Mouse (Mus musculus) midbrain, embryonic 16.5 days (tissue): ENCODE measurements around the gene Nrarp. TPM values are rescaled to one million over a fixed set of nuclear protein-coding genes. Genes with fewer than 3 reads are reported as not detected.

Experiments used
- ATAC-seq: fragments of 200-750 bp; cut with Nextera tagmentation; 2 replicates; pipeline ENCODE4 v1.8.0; 2017; ENCODE audit warnings: moderate TSS enrichment
- H3K27ac ChIP-seq: fragments of 300-500 bp; sonication (generic); 2 replicates; pipeline ENCODE4 v1.5.1; 2014; ENCODE audit warnings: mild to moderate bottlenecking, low read length, mixed read lengths
- H3K27me3 ChIP-seq: fragments of 300-500 bp; sonication (generic); 2 replicates; pipeline ENCODE4 v1.6.1; 2014; ENCODE audit warnings: low read depth, low read length, mixed read lengths; ENCODE audit not compliant: control insufficient read depth, insufficient read depth
- H3K36me3 ChIP-seq: fragments of 300-500 bp; sonication (generic); 2 replicates; pipeline ENCODE4 v1.6.1; 2014; ENCODE audit warnings: mild to moderate bottlenecking, low read length, moderate library complexity, mixed read lengths; ENCODE audit not compliant: control insufficient read depth, insufficient read depth
- H3K4me1 ChIP-seq: fragments of 300-500 bp; sonication (generic); 2 replicates; pipeline ENCODE4 v1.6.1; 2014; ENCODE audit warnings: mild to moderate bottlenecking, low read length, mixed read lengths; ENCODE audit not compliant: control insufficient read depth, insufficient read depth
- H3K4me2 ChIP-seq: fragments of 300-500 bp; sonication (generic); 2 replicates; pipeline ENCODE4 v1.6.1; 2014; ENCODE audit warnings: mild to moderate bottlenecking, low read length, mixed read lengths
- H3K4me3 ChIP-seq: fragments of 300-500 bp; sonication (generic); 2 replicates; pipeline ENCODE4 v1.5.1; 2014; ENCODE audit warnings: low read depth, mild to moderate bottlenecking, low read length, moderate library complexity, mixed read lengths
- H3K9ac ChIP-seq: fragments of 300-500 bp; sonication (generic); 2 replicates; pipeline ENCODE4 v1.6.1; 2014; ENCODE audit warnings: low read depth, low read length, mixed read lengths
- H3K9me3 ChIP-seq: fragments of 300-500 bp; sonication (generic); replicated peaks from 2 replicates; pipeline ENCODE4 v1.6.1; 2014; ENCODE audit warnings: mild to moderate bottlenecking, low read length, mixed read lengths; ENCODE audit not compliant: control insufficient read depth, poor library complexity, severe bottlenecking
- WGBS: fragments of 180-500 bp; shearing (Covaris S2); extraction: QIAGEN DNeasy Blood & Tissue Kit; methylation state at CpG from one replicate; pipeline ENCODE4 v1.1.7; 2014; 5-methylcytosine and 5-hydroxymethylcytosine counted together
- polyA plus RNA-seq: library from polyadenylated mRNA; unstranded; fragments of >200 nt; fragmentation: Nextera tagmentation; extraction: Ambion mirVana; gene quantifications from 2 replicates; pipeline ENCODE4 v1.2.1, GENCODE M21; 2015

Nrarp gene
- polyA plus RNA-seq, 1 experiment from 2014 or later = 13.1 TPM

- Histone ChIP-seq H3K9ac (no peak within 1 kb of the TSS), H3K4me3 (no peak within 1 kb of the TSS), H3K4me2 (no peak within 1 kb of the TSS), H3K4me1 (no peaks in the 10 kb centered on the region; the same call in 1 of the 2 replicates), H3K9me3 (no peaks in the 10 kb centered on the region), H3K36me3 (peaks cover 17% of the 10 kb centered on the region), H3K27ac (no peak within 1 kb of the TSS), H3K27me3 (peaks cover 21% of the 10 kb centered on the region)
- no peak for ATAC-seq
- 11% methylated on average over 8 of the region's 8 CpGs for WGBS
Measured at GRCm38 (mm10) chr2:25196172-25196954, 15.8 kb downstream of the Nrarp start, which contains the start of gene Tor4a. Gene Tor4a (minus strand): TSS chr2:25196886.

GRCm38 (mm10) chr2:25197191-25197590, 16.6 kb downstream of the Nrarp start:
- Histone ChIP-seq H3K4me1 (no peaks in the 10 kb centered on the region; the same call in 1 of the 2 replicates), H3K9me3 (no peaks in the 10 kb centered on the region), H3K4me3 (no peak overlapping the region), H3K27ac (no peak overlapping the region), H3K4me2 (no peak overlapping the region), H3K9ac (no peak overlapping the region), H3K36me3 (peaks cover 17% of the 10 kb centered on the region), H3K27me3 (peaks cover 21% of the 10 kb centered on the region)
- no peak for ATAC-seq
- WGBS = 19% methylated on average over 2 of the region's 2 CpGs

- Histone ChIP-seq H3K27me3 (peaks cover 21% of the 10 kb centered on the region), H3K4me1 (no peaks in the 10 kb centered on the region; the same call in 1 of the 2 replicates), H3K4me2 (no peak overlapping the region), H3K27ac (no peak overlapping the region), H3K4me3 (no peak overlapping the region), H3K9me3 (no peaks in the 10 kb centered on the region), H3K9ac (no peak overlapping the region), H3K36me3 (peaks cover 22% of the 10 kb centered on the region)
- ATAC-seq = no peak
Measured at GRCm38 (mm10) chr2:25197946-25198345, 17.4 kb downstream of the Nrarp start.

GRCm38 (mm10) chr2:25200631-25201030, 20.1 kb downstream of the Nrarp start:
- H3K9ac ChIP-seq = no peak overlapping the region
- 93% methylated on average over 2 of the region's 2 CpGs for WGBS
- ATAC-seq = no peak

GRCm38 (mm10) chr2:25203631-25204214, 23.2 kb downstream of the Nrarp start:
- ATAC-seq = no peak
- Histone ChIP-seq H3K9ac (no peak overlapping the region), H3K27ac (no peak overlapping the region), H3K27me3 (no peaks in the 10 kb centered on the region), H3K9me3 (no peaks in the 10 kb centered on the region), H3K4me1 (peaks cover 13% of the 10 kb centered on the region; the same call in 1 of the 2 replicates), H3K36me3 (peaks cover 31% of the 10 kb centered on the region), H3K4me2 (no peak overlapping the region), H3K4me3 (no peak overlapping the region)
- 61% methylated on average over 4 of the region's 4 CpGs for WGBS

More at GRCm38 (mm10) chr2:25200631-25201030, 20.1 kb downstream of the Nrarp start:
- no peak overlapping the region for H3K4me2 ChIP-seq
- no peak overlapping the region for H3K4me3 ChIP-seq
- H3K36me3 ChIP-seq = peaks cover 31% of the 10 kb centered on the region
- peaks cover 13% of the 10 kb centered on the region for H3K27me3 ChIP-seq
- no peaks in the 10 kb centered on the region for H3K9me3 ChIP-seq
- H3K4me1 ChIP-seq = no peaks in the 10 kb centered on the region
- no peak overlapping the region for H3K27ac ChIP-seq

- Histone ChIP-seq H3K27ac (no peak overlapping the region), H3K9me3 (no peaks in the 10 kb centered on the region), H3K4me2 (no peak overlapping the region), H3K36me3 (peaks cover 12% of the 10 kb centered on the region), H3K9ac (no peak overlapping the region), H3K4me3 (no peak overlapping the region), H3K4me1 (peaks cover 34% of the 10 kb centered on the region), H3K27me3 (no peaks in the 10 kb centered on the region)
- 88% methylated on average over 1 of the region's 1 CpGs for WGBS
- no peak for ATAC-seq
Measured at GRCm38 (mm10) chr2:25207593-25207992, 27.0 kb downstream of the Nrarp start.

GRCm38 (mm10) chr2:25210686-25211085, 30.1 kb downstream of the Nrarp start:
- WGBS = 0% methylated on average over 24 of the region's 24 CpGs
- peak; percentile 53 for ATAC-seq
- H3K4me3 ChIP-seq = peak overlapping the region; percentile 87
- peak overlapping the region; percentile 90 for H3K9ac ChIP-seq
- H3K36me3 ChIP-seq = no peaks in the 10 kb centered on the region; the same call in 1 of the 2 replicates
- H3K27me3 ChIP-seq = no peaks in the 10 kb centered on the region
- H3K4me1 ChIP-seq = peaks cover 34% of the 10 kb centered on the region
- peak overlapping the region; percentile 94 for H3K27ac ChIP-seq
- no peaks in the 10 kb centered on the region for H3K9me3 ChIP-seq
- H3K4me2 ChIP-seq = peak overlapping the region; percentile 85

GRCm38 (mm10) chr2:25211121-25211670, 30.6 kb downstream of the Nrarp start, which contains the start of gene Nelfb:
Gene Nelfb (minus strand): TSS chr2:25211489.
- H3K4me1 ChIP-seq = peaks cover 34% of the 10 kb centered on the region
- H3K27ac ChIP-seq = peak within 1 kb of the TSS; percentile 94
- H3K9me3 ChIP-seq = no peaks in the 10 kb centered on the region
- peak within 1 kb of the TSS; percentile 85 for H3K4me2 ChIP-seq
- no peaks in the 10 kb centered on the region; the same call in 1 of the 2 replicates for H3K36me3 ChIP-seq
- H3K4me3 ChIP-seq = peak within 1 kb of the TSS; percentile 87
- H3K27me3 ChIP-seq = no peaks in the 10 kb centered on the region
- ATAC-seq = peak; percentile 94
- peak within 1 kb of the TSS; percentile 90 for H3K9ac ChIP-seq
- WGBS = under 1% methylated on average over 44 of the region's 44 CpGs
